Mouse (Mus musculus) brain, embryonic 14.5 days (tissue): ENCODE measurements at regions not wholly inside any gene's neighbourhood (a gene's known extent, or its start where the extent isn't known, plus 50 kb on each side); places are given as distances from the start of the nearest gene placed in this dataset.
A peak's percentile ranks its signal among the peaks of the same experiment; 100 is the strongest.

Experiments
- DNase-seq: peaks from one replicate; pipeline ENCODE4 v3.0.0-alpha.2; 2011; ENCODE audit warnings: low read depth
- CTCF ChIP-seq: fragments of 200-500 bp; IDR thresholded peaks from 2 replicates; pipeline ENCODE4 v1.5.1; 2012; ENCODE audit warnings: inconsistent platforms, mild to moderate bottlenecking, moderate library complexity, borderline replicate concordance; ENCODE audit not compliant: insufficient read depth, insufficient read length; ENCODE audit errors: extremely low read depth
- POLR2A ChIP-seq: fragments of 200-500 bp; IDR thresholded peaks from 2 replicates; pipeline ENCODE4 v1.6.1; 2012; ENCODE audit warnings: mild to moderate bottlenecking, inconsistent platforms, borderline replicate concordance; ENCODE audit not compliant: poor library complexity, insufficient read depth, insufficient read length, severe bottlenecking; ENCODE audit errors: extremely low read depth

- DNase-seq: no peak
- TF ChIP-seq CTCF: no peak
- no peak for TF ChIP-seq POLR2A
Measured at GRCm38 (mm10) chr2:172661418-172661980, 112.1 kb downstream of the Tfap2c start.

- TF ChIP-seq POLR2A (no peak), CTCF (peak; percentile 28; the same call in 1 of the 2 replicates)
- no peak for DNase-seq
Measured at GRCm38 (mm10) chr2:172662165-172662564, 112.8 kb downstream of the Tfap2c start.

GRCm38 (mm10) chr2:172663681-172664080, 114.3 kb downstream of the Tfap2c start:
- TF ChIP-seq POLR2A (no peak), CTCF (no peak)
- peak; percentile 83 for DNase-seq

- no peak for TF ChIP-seq CTCF
- TF ChIP-seq POLR2A: no peak
- no peak for DNase-seq
Measured at GRCm38 (mm10) chr2:172673081-172673480, 123.7 kb downstream of the Tfap2c start.

GRCm38 (mm10) chr2:172674641-172675040, 125.2 kb downstream of the Tfap2c start:
- TF ChIP-seq CTCF (no peak), POLR2A (no peak)
- no peak for DNase-seq

GRCm38 (mm10) chr2:172675081-172675480, 125.7 kb downstream of the Tfap2c start:
- no peak for DNase-seq
- no peak for TF ChIP-seq POLR2A
- TF ChIP-seq CTCF: no peak

- no peak for DNase-seq
- TF ChIP-seq POLR2A: no peak
- no peak for TF ChIP-seq CTCF
Measured at GRCm38 (mm10) chr2:172690196-172690595, 140.8 kb downstream of the Tfap2c start.

- peak; percentile 65 for DNase-seq
- no peak for TF ChIP-seq POLR2A
- TF ChIP-seq CTCF: no peak
Measured at GRCm38 (mm10) chr2:172690931-172691651, 141.7 kb downstream of the Tfap2c start.

GRCm38 (mm10) chr2:172698961-172699360, 149.6 kb downstream of the Tfap2c start:
- DNase-seq: peak; percentile 74

GRCm38 (mm10) chr2:172699654-172700053, 150.3 kb downstream of the Tfap2c start:
- TF ChIP-seq CTCF: no peak
- no peak for TF ChIP-seq POLR2A
- no peak for DNase-seq

More at GRCm38 (mm10) chr2:172698961-172699360, 149.6 kb downstream of the Tfap2c start:
- no peak for TF ChIP-seq POLR2A
- TF ChIP-seq CTCF: no peak

- DNase-seq: no peak
- TF ChIP-seq POLR2A (no peak), CTCF (no peak)
Measured at GRCm38 (mm10) chr2:172710641-172711040, 161.2 kb downstream of the Tfap2c start.

- DNase-seq: no peak
- TF ChIP-seq CTCF (no peak), POLR2A (no peak)
Measured at GRCm38 (mm10) chr2:172726701-172727100, 177.3 kb downstream of the Tfap2c start.

- DNase-seq: peak; percentile 73
- TF ChIP-seq POLR2A (no peak), CTCF (no peak)
Measured at GRCm38 (mm10) chr2:172727576-172727975, 178.2 kb downstream of the Tfap2c start.
